Mouse (Mus musculus): ENCODE results near the gene Acer1. TPM values are rescaled to one million over a fixed set of nuclear protein-coding genes. Genes with fewer than 3 reads are reported as not detected.
"Not testable (repeated sequence)": the region's sequence is repeated elsewhere in the genome, so short reads cannot be mapped to it uniquely, and the experiment has no call there.

Acer1 gene
- polyA plus RNA-seq, 1 experiment from 2014 or later, result 0.46 TPM

GRCm38 (mm10) chr17:56913444-56913843 lies 68.5 kb downstream of the Acer1 start:
- no peaks in the 10 kb centered on the region for H3K27me3 ChIP-seq (ENCODE audit: control insufficient read depth, insufficient read depth, low read length)
- no peaks in the 10 kb centered on the region for H3K9me3 ChIP-seq (replicated peaks; ENCODE audit: control insufficient read depth, low read length)
- H3K4me3 ChIP-seq (replicated peaks; ENCODE audit: low read length), result no peak overlapping the region
- peaks cover 8% of the 10 kb centered on the region for H3K36me3 ChIP-seq (ENCODE audit: control insufficient read depth, insufficient read depth, low read length)
- H3K4me1 ChIP-seq (ENCODE audit: control insufficient read depth, insufficient read depth, low read length), result peaks cover 9% of the 10 kb centered on the region; the same call in 1 of the 2 replicates
- no peak overlapping the region for H3K9ac ChIP-seq (ENCODE audit: low read length)
- no peak overlapping the region for H3K4me2 ChIP-seq (ENCODE audit: low read depth, low read length)
- no peak overlapping the region for H3K27ac ChIP-seq (ENCODE audit: low read length)
- no peak for ATAC-seq (ENCODE audit: insufficient read depth, low FRiP score)

GRCm38 (mm10) chr17:56913023-56913422 lies 68.9 kb downstream of the Acer1 start:
- peaks cover 8% of the 10 kb centered on the region for H3K36me3 ChIP-seq (ENCODE audit: control insufficient read depth, insufficient read depth, low read length)
- no peak overlapping the region for H3K27ac ChIP-seq (ENCODE audit: low read length)
- no peak for ATAC-seq (ENCODE audit: insufficient read depth, low FRiP score)
- H3K9me3 ChIP-seq (replicated peaks; ENCODE audit: control insufficient read depth, low read length), result no peaks in the 10 kb centered on the region
- H3K4me1 ChIP-seq (ENCODE audit: control insufficient read depth, insufficient read depth, low read length), result peaks cover 13% of the 10 kb centered on the region
- H3K27me3 ChIP-seq (ENCODE audit: control insufficient read depth, insufficient read depth, low read length), result no peaks in the 10 kb centered on the region
- no peak overlapping the region for H3K4me3 ChIP-seq (replicated peaks; ENCODE audit: low read length)
- WGBS, result 88% methylated on average over 3 of the region's 3 CpGs
- H3K9ac ChIP-seq (ENCODE audit: low read length), result no peak overlapping the region
- no peak overlapping the region for H3K4me2 ChIP-seq (ENCODE audit: low read depth, low read length)

GRCm38 (mm10) chr17:56909764-56910163 lies 72.2 kb downstream of the Acer1 start:
- H3K9me3 ChIP-seq (replicated peaks; ENCODE audit: control insufficient read depth, low read length); H3K4me2 ChIP-seq (ENCODE audit: low read depth, low read length); ATAC-seq (ENCODE audit: insufficient read depth, low FRiP score); H3K27me3 ChIP-seq (ENCODE audit: control insufficient read depth, insufficient read depth, low read length); H3K27ac ChIP-seq (ENCODE audit: low read length); H3K9ac ChIP-seq (ENCODE audit: low read length); H3K4me3 ChIP-seq (replicated peaks; ENCODE audit: low read length): not testable (repeated sequence)
- Histone ChIP-seq H3K36me3 (ENCODE audit: control insufficient read depth, insufficient read depth, low read length) (peaks cover 12% of the 10 kb centered on the region; the same call in 1 of the 2 replicates), H3K4me1 (ENCODE audit: control insufficient read depth, insufficient read depth, low read length) (peaks cover 22% of the 10 kb centered on the region)
- 82% methylated on average over 2 of the region's 2 CpGs for WGBS

GRCm38 (mm10) chr17:56907887-56908286 lies 74.0 kb downstream of the Acer1 start:
- Histone ChIP-seq H3K4me2 (ENCODE audit: low read depth, low read length) (no peak overlapping the region), H3K4me1 (ENCODE audit: control insufficient read depth, insufficient read depth, low read length) (peaks cover 18% of the 10 kb centered on the region), H3K27ac (ENCODE audit: low read length) (peak overlapping the region; percentile 39), H3K4me3 (replicated peaks; ENCODE audit: low read length) (no peak overlapping the region), H3K9me3 (replicated peaks; ENCODE audit: control insufficient read depth, low read length) (no peaks in the 10 kb centered on the region), H3K9ac (ENCODE audit: low read length) (peak overlapping the region; percentile 28; the same call in 1 of the 2 replicates), H3K36me3 (ENCODE audit: control insufficient read depth, insufficient read depth, low read length) (peaks cover 18% of the 10 kb centered on the region), H3K27me3 (ENCODE audit: control insufficient read depth, insufficient read depth, low read length) (no peaks in the 10 kb centered on the region)
- ATAC-seq (ENCODE audit: insufficient read depth, low FRiP score), result no peak
- 27% methylated on average over 9 of the region's 9 CpGs for WGBS

DNA sequence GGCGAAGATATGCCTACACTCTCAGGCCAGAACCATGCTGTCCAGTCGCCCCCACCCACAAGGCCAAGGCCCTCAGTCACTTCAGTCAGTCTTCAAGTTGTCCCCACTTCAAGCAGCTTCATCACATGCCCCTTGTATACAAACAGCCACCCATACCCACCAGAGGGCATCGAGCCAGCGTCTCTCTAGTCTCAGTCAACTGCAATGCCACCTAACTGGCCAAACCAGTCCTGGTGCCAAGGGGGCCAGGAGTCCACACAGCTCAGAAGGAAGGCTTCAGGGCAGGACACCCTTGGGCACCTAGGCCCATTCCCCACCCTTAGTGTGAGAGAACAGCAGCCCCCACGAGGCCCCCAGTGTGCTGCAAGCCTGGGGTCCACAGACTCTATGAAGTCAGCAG lies 74.8 kb downstream of the Acer1 start:
- H3K4me3 ChIP-seq (replicated peaks; ENCODE audit: low read length), result no peak overlapping the region
- H3K36me3 ChIP-seq (ENCODE audit: control insufficient read depth, insufficient read depth, low read length), result peaks cover 18% of the 10 kb centered on the region
- H3K27ac ChIP-seq (ENCODE audit: low read length), result peak overlapping the region; percentile 39; the same call in 1 of the 2 replicates
- no peak overlapping the region for H3K9ac ChIP-seq (ENCODE audit: low read length)
- H3K4me2 ChIP-seq (ENCODE audit: low read depth, low read length), result no peak overlapping the region
- H3K27me3 ChIP-seq (ENCODE audit: control insufficient read depth, insufficient read depth, low read length), result no peaks in the 10 kb centered on the region
- no peaks in the 10 kb centered on the region for H3K9me3 ChIP-seq (replicated peaks; ENCODE audit: control insufficient read depth, low read length)
- 78% methylated on average over 5 of the region's 5 CpGs for WGBS
- peaks cover 18% of the 10 kb centered on the region for H3K4me1 ChIP-seq (ENCODE audit: control insufficient read depth, insufficient read depth, low read length)
- ATAC-seq (ENCODE audit: insufficient read depth, low FRiP score), result peak; percentile 26; the same call in 1 of the 2 replicates

DNA sequence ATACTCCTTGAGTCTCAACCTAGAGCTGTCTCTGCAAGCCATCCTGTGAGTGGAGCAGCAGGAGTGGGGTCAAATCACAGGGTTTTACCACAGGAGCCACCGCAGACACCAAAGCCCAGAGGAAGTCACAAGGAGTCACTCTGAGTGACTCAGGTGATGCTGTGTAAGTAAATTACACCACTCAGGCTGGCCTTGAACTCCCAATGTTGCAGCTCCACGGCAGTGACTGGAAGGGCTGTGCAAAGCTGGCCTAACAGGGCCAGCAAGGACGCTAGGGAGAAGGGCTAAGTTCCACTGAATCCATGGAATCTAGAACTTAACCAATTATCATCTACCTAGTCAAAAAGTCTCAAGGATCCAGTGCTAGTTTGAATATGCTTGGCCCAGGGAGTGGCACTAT lies 75.8 kb downstream of the Acer1 start:
- H3K9me3 ChIP-seq (replicated peaks; ENCODE audit: control insufficient read depth, low read length), result no peaks in the 10 kb centered on the region
- peaks cover 18% of the 10 kb centered on the region for H3K4me1 ChIP-seq (ENCODE audit: control insufficient read depth, insufficient read depth, low read length)
- H3K27ac ChIP-seq (ENCODE audit: low read length), result no peak overlapping the region; the same call in 1 of the 2 replicates
- H3K27me3 ChIP-seq (ENCODE audit: control insufficient read depth, insufficient read depth, low read length), result no peaks in the 10 kb centered on the region
- no peak overlapping the region for H3K4me3 ChIP-seq (replicated peaks; ENCODE audit: low read length)
- H3K9ac ChIP-seq (ENCODE audit: low read length), result no peak overlapping the region
- H3K4me2 ChIP-seq (ENCODE audit: low read depth, low read length), result no peak overlapping the region
- no peak for ATAC-seq (ENCODE audit: insufficient read depth, low FRiP score)
- peaks cover 13% of the 10 kb centered on the region for H3K36me3 ChIP-seq (ENCODE audit: control insufficient read depth, insufficient read depth, low read length)
- WGBS, result 89% methylated on average over 3 of the region's 3 CpGs

Other genes with a start within 250 kb of the Acer1 start
- gene Nrtn, start 224.6 kb downstream of the Acer1 start, polyA plus RNA-seq (2015; fragmentation: Nextera tagmentation; extraction: Ambion mirVana), result 4.5 and 6.2 TPM in 2 replicates
- gene Dus3l, start 217.4 kb downstream of the Acer1 start, polyA plus RNA-seq (2015; fragmentation: Nextera tagmentation; extraction: Ambion mirVana), result 40.5 and 41.9 TPM in 2 replicates
- gene Prr22, start 211.9 kb downstream of the Acer1 start, polyA plus RNA-seq (2015; fragmentation: Nextera tagmentation; extraction: Ambion mirVana), result 1.0 and 1.1 TPM in 2 replicates
- gene Rfx2, start 151.1 kb downstream of the Acer1 start, polyA plus RNA-seq (2015; fragmentation: Nextera tagmentation; extraction: Ambion mirVana), result 5.5 and 6.5 TPM in 2 replicates
- not detected in 2 replicates for gene Acsbg2, start 107.7 kb downstream of the Acer1 start, polyA plus RNA-seq (2015; fragmentation: Nextera tagmentation; extraction: Ambion mirVana)
- gene 1700061G19Rik, start 106.6 kb downstream of the Acer1 start, polyA plus RNA-seq (2015; fragmentation: Nextera tagmentation; extraction: Ambion mirVana), result 0.45 and 0.60 TPM in 2 replicates
- gene Mllt1, start 46.7 kb downstream of the Acer1 start, polyA plus RNA-seq (2015; fragmentation: Nextera tagmentation; extraction: Ambion mirVana), result 22.4 and 25.5 TPM in 2 replicates
- gene Clpp, start 8.2 kb upstream of the Acer1 start, polyA plus RNA-seq (2015; fragmentation: Nextera tagmentation; extraction: Ambion mirVana), result 129 and 130 TPM in 2 replicates
- gene Alkbh7, start 15.2 kb upstream of the Acer1 start, polyA plus RNA-seq (2015; fragmentation: Nextera tagmentation; extraction: Ambion mirVana), result 31.1 and 35.7 TPM in 2 replicates
- gene Pspn, start 17.9 kb upstream of the Acer1 start, polyA plus RNA-seq (2015; fragmentation: Nextera tagmentation; extraction: Ambion mirVana), result 0.56 TPM in 1 of 2 replicates, not detected in the other
- 58.0 and 63.2 TPM in 2 replicates for gene Gtf2f1, start 29.2 kb upstream of the Acer1 start, polyA plus RNA-seq (2015; fragmentation: Nextera tagmentation; extraction: Ambion mirVana)
- 0.67 and 0.90 TPM in 2 replicates for gene Gm17949, start 29.3 kb upstream of the Acer1 start, polyA plus RNA-seq (2015; fragmentation: Nextera tagmentation; extraction: Ambion mirVana)
- 18.6 and 20.1 TPM in 2 replicates for gene Khsrp, start 49.4 kb upstream of the Acer1 start, polyA plus RNA-seq (2015; fragmentation: Nextera tagmentation; extraction: Ambion mirVana)
- gene Slc25a41, start 59.5 kb upstream of the Acer1 start, polyA plus RNA-seq (2015; fragmentation: Nextera tagmentation; extraction: Ambion mirVana), result not detected in 2 replicates
- gene Crb3, start 77.0 kb upstream of the Acer1 start, polyA plus RNA-seq (2015; fragmentation: Nextera tagmentation; extraction: Ambion mirVana), result 62.6 and 65.5 TPM in 2 replicates
- 6.5 and 7.4 TPM in 2 replicates for gene Slc25a23, start 77.7 kb upstream of the Acer1 start, polyA plus RNA-seq (2015; fragmentation: Nextera tagmentation; extraction: Ambion mirVana)
- gene Dennd1c, start 96.4 kb upstream of the Acer1 start, polyA plus RNA-seq (2015; fragmentation: Nextera tagmentation; extraction: Ambion mirVana), result 6.3 and 6.6 TPM in 2 replicates
- 20.5 and 21.9 TPM in 2 replicates for gene Tubb4a, start 105.7 kb upstream of the Acer1 start, polyA plus RNA-seq (2015; fragmentation: Nextera tagmentation; extraction: Ambion mirVana)
- gene Tnfsf9, start 123.2 kb upstream of the Acer1 start, polyA plus RNA-seq (2015; fragmentation: Nextera tagmentation; extraction: Ambion mirVana), result 9.2 and 10.4 TPM in 2 replicates
- 0.17 TPM in 1 of 2 replicates, not detected in the other for gene Cd70, start 167.7 kb upstream of the Acer1 start, polyA plus RNA-seq (2015; fragmentation: Nextera tagmentation; extraction: Ambion mirVana)
- gene Tnfsf14, start 212.1 kb upstream of the Acer1 start, polyA plus RNA-seq (2015; fragmentation: Nextera tagmentation; extraction: Ambion mirVana), result 0.31 and 0.53 TPM in 2 replicates
- gene C3, start 246.0 kb upstream of the Acer1 start, polyA plus RNA-seq (2015; fragmentation: Nextera tagmentation; extraction: Ambion mirVana), result 17.0 and 19.5 TPM in 2 replicates